Mouse (Mus musculus) liver, embryonic 15.5 days (tissue): ENCODE data around the gene Amdhd1. TPM values are rescaled to one million over a fixed set of nuclear protein-coding genes. Genes with fewer than 3 reads are reported as not detected.

ENCODE experiments used
- polyA plus RNA-seq: library from polyadenylated mRNA; unstranded; fragments of >200 nt; fragmentation: Nextera tagmentation; extraction: Ambion mirVana; gene quantifications from 2 replicates; pipeline ENCODE4 v1.2.1, GENCODE M21; 2015

Amdhd1 gene
- polyA plus RNA-seq, 1 experiment from 2014 or later = 15.6 TPM

Other genes with a start within 250 kb of the Amdhd1 start
- gene Elk3, start 228.9 kb downstream of the Amdhd1 start, polyA plus RNA-seq = 4.3 and 5.1 TPM in 2 replicates
- 77.2 and 81.6 TPM in 2 replicates for gene Lta4h, start 86.6 kb downstream of the Amdhd1 start, polyA plus RNA-seq
- 7.7 and 8.1 TPM in 2 replicates for gene Hal, start 51.3 kb downstream of the Amdhd1 start, polyA plus RNA-seq
- 0.08 TPM in 2 replicates for gene Ccdc38, start 599 bp upstream of the Amdhd1 start, polyA plus RNA-seq
- gene Snrpf, start 49.7 kb upstream of the Amdhd1 start, polyA plus RNA-seq = 50.1 and 55.2 TPM in 2 replicates
- gene Ntn4, start 100.6 kb upstream of the Amdhd1 start, polyA plus RNA-seq = 0.07 and 0.09 TPM in 2 replicates